In the genomic region with DNA sequence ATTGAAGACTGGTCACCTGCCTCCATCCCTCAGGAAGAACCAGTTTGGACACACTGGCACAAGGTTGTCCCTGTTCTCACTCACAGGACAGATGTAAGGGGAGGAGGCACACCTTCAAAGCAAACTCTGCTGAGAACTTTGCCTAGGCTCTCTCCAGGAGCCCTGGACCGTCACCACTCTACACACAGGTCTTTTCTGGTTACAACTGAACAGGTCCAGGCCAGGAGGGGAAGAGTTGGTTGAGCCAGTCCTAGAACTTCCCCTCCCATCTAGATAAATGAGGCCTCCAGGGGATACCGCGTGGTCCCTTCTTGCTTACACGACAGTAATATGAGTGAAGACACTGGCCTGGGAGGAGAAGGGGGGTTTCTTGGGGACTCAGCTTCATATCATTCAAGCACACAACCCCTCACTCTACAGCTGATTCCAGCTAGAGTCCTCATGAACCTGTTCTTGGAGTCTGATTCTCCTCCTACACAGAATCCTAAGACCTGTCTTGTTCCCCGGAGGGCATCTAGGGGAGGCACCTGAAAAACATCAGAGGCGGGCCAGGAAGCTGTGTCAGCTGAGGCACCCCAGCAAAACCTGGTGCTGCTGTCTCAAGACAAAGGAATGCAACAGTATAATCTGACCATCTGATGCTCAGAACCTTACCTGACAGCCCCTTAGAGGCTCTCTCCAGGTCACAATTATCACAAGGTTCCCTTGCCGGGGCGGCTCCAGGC, we compare ENCODE assay signal across 10 mouse cellular contexts. TPM values are rescaled to one million over a fixed set of nuclear protein-coding genes. Genes with fewer than 3 reads are reported as not detected.
DNase-seq lines count a peak whose midpoint lies in the region; ATAC-seq and TF ChIP-seq lines count a peak whose summit lies in the region.
"Had no signal": no experiment of that assay in that cellular context is flagged by ENCODE, and none has a peak within 500 bp of the region (broad histone marks: within the 10 kb centered on the region; RNA-seq: fewer than 3 reads in every experiment).

No protein-coding gene starts in this region.

- H3K9ac ChIP-seq in heart, embryonic 16.5 days (ENCODE audit: low read length), result peak overlapping the region; percentile 75
- H3K9ac ChIP-seq in embryonic facial prominence, embryonic 14.5 days (ENCODE audit: low read depth, low read length), result no peak overlapping the region; the same call in 1 of the 2 replicates
- no peak overlapping the region for H3K9ac ChIP-seq in hindbrain, embryonic 14.5 days

- no peak for DNase-seq in heart, adult 8-10 months (ENCODE audit: low spot score)
- DNase-seq in embryonic facial prominence, embryonic 14.5 days (ENCODE audit: low spot score), result peak; percentile 71
- peak; percentile 71 for DNase-seq in liver
- no peak for DNase-seq in cerebellum, postnatal 25 days
- no peak for DNase-seq in layer of hippocampus, postnatal 14 days (ENCODE audit: low spot score in 2 of 2)
- DNase-seq in hindbrain, embryonic 14.5 days (ENCODE audit: low spot score), result no peak
- DNase-seq: gastrocnemius, postnatal 10 days had no signal

- peak overlapping the region; percentile 13; the same call in 1 of the 2 replicates for H3K4me2 ChIP-seq in heart, embryonic 16.5 days (ENCODE audit: low read depth, low read length)
- no peak overlapping the region; the same call in 1 of the 2 replicates for H3K4me2 ChIP-seq in embryonic facial prominence, embryonic 14.5 days (ENCODE audit: low read depth, low read length)
- H3K4me2 ChIP-seq in hindbrain, embryonic 14.5 days (replicated peaks), result no peak overlapping the region

- WGBS in heart, embryonic 16.5 days, result 63% methylated on average over 8 of the region's 8 CpGs
- 69% methylated on average over 8 of the region's 8 CpGs for WGBS in embryonic facial prominence, embryonic 14.5 days
- WGBS in hindbrain, embryonic 14.5 days, result 85% methylated on average over 8 of the region's 8 CpGs

- H3K4me1 ChIP-seq in heart, embryonic 16.5 days (ENCODE audit: control insufficient read depth, insufficient read depth, low read length), result peaks cover 48% of the 10 kb centered on the region
- H3K4me1 ChIP-seq in E14TG2a.4 (replicated peaks; ENCODE audit: low read depth, low read length), result peaks cover 49% of the 10 kb centered on the region
- H3K4me1 ChIP-seq in embryonic facial prominence, embryonic 14.5 days (ENCODE audit: control insufficient read depth, insufficient read depth, low read length), result peaks cover 36% of the 10 kb centered on the region
- no peaks in the 10 kb centered on the region; the same call in 1 of the 2 replicates for H3K4me1 ChIP-seq in hindbrain, embryonic 14.5 days (replicated peaks; ENCODE audit: control insufficient read depth, insufficient read depth, low read length)

- H3K36me3 ChIP-seq in heart, embryonic 16.5 days (ENCODE audit: control insufficient read depth, insufficient read depth), result peaks cover 18% of the 10 kb centered on the region
- peaks cover 63% of the 10 kb centered on the region for H3K36me3 ChIP-seq in E14TG2a.4 (ENCODE audit: insufficient read depth, low read length)
- H3K36me3 ChIP-seq in embryonic facial prominence, embryonic 14.5 days (ENCODE audit: control insufficient read depth, insufficient read depth, low read length), result peaks cover 10% of the 10 kb centered on the region; the same call in 1 of the 2 replicates
- H3K36me3 ChIP-seq in hindbrain, embryonic 14.5 days (replicated peaks; ENCODE audit: control insufficient read depth, insufficient read depth), result 0 out of 2 replicates have a peak, but pooled peaks cover 8% of the 10 kb centered on the region

- no peak for ATAC-seq in heart, embryonic 16.5 days (replicated peaks; ENCODE audit: extremely low read depth, insufficient read depth, low FRiP score)
- peak; percentile 14; the same call in 1 of the 2 replicates for ATAC-seq in embryonic facial prominence, embryonic 14.5 days (ENCODE audit: low read depth)
- ATAC-seq in hindbrain, embryonic 14.5 days (ENCODE audit: low FRiP score), result no peak

- no peak overlapping the region for H3K4me3 ChIP-seq in heart, embryonic 16.5 days (ENCODE audit: low read length)
- peak overlapping the region; percentile 29; the same call in 1 of the 2 replicates for H3K4me3 ChIP-seq in E14TG2a.4 (replicated peaks; ENCODE audit: low read length)
- no peak overlapping the region for H3K4me3 ChIP-seq in embryonic facial prominence, embryonic 14.5 days (ENCODE audit: low read depth, low read length)
- no peak overlapping the region for H3K4me3 ChIP-seq in hindbrain, embryonic 14.5 days (replicated peaks; ENCODE audit: low read length)

- H3K27ac ChIP-seq in heart, embryonic 16.5 days (ENCODE audit: low read length), result peak overlapping the region; percentile 98
- H3K27ac ChIP-seq in embryonic facial prominence, embryonic 14.5 days (replicated peaks; ENCODE audit: low read depth, low read length), result peak overlapping the region; percentile 62
- H3K27ac ChIP-seq in hindbrain, embryonic 14.5 days, result no peak overlapping the region

- no peaks in the 10 kb centered on the region for H3K9me3 ChIP-seq in heart, embryonic 16.5 days (replicated peaks; ENCODE audit: control insufficient read depth, low read length)
- no peaks in the 10 kb centered on the region for H3K9me3 ChIP-seq in E14TG2a.4 (ENCODE audit: low read length)
- no peaks in the 10 kb centered on the region for H3K9me3 ChIP-seq in embryonic facial prominence, embryonic 14.5 days (ENCODE audit: control insufficient read depth, low read length)
- no peaks in the 10 kb centered on the region for H3K9me3 ChIP-seq in hindbrain, embryonic 14.5 days (ENCODE audit: control insufficient read depth, low read length)

- H3K27me3 ChIP-seq in heart, embryonic 16.5 days (ENCODE audit: control insufficient read depth, insufficient read depth, low read length), result no peaks in the 10 kb centered on the region
- H3K27me3 ChIP-seq in E14TG2a.4 (ENCODE audit: insufficient read depth, low read length), result peaks cover 5% of the 10 kb centered on the region; the same call in 1 of the 2 replicates
- H3K27me3 ChIP-seq in embryonic facial prominence, embryonic 14.5 days (replicated peaks; ENCODE audit: control insufficient read depth, insufficient read depth, low read length), result no peaks in the 10 kb centered on the region
- H3K27me3 ChIP-seq in hindbrain, embryonic 14.5 days (ENCODE audit: control insufficient read depth, insufficient read depth, low read length), result no peaks in the 10 kb centered on the region

- no peak for TF ChIP-seq CTCF in E14TG2a.4 (conservative IDR thresholded peaks at IDR 0.05; ENCODE audit: low read length)

RNA-seq across cellular contexts. Expression of a gene that starts 4.6 kb away (rescaled TPM):
- 68.4 and 82.9 TPM in 2 replicates for polyA plus RNA-seq in heart, embryonic 16.5 days (2015; fragmentation: Nextera tagmentation; extraction: Ambion mirVana)
- total RNA-seq in heart, adult 8-10 months (2022), result 10 to 100 TPM; 11.0 to 28.2 (median 14.6) TPM
- 16.5 and 20.2 TPM in 2 replicates for polyA plus RNA-seq in embryonic facial prominence, embryonic 14.5 days (2014; fragmentation: Nextera tagmentation; extraction: Ambion mirVana)
- total RNA-seq in layer of hippocampus, postnatal 14 days (2021), result 1 to 10 TPM in 1 of 2 experiments, under 1 TPM in 1; 0.67 to 2.0 TPM
- 2.9 and 4.6 TPM in 2 replicates for polyA plus RNA-seq in hindbrain, embryonic 14.5 days (2014; fragmentation: Nextera tagmentation; extraction: Ambion mirVana)

RNA-seq across cellular contexts. Expression of a gene that starts 7.4 kb away (rescaled TPM):
- 3.7 and 5.7 TPM in 2 replicates for polyA plus RNA-seq in heart, embryonic 16.5 days (2015; fragmentation: Nextera tagmentation; extraction: Ambion mirVana)
- total RNA-seq in heart, adult 8-10 months (2022), result not detected
- polyA plus RNA-seq in embryonic facial prominence, embryonic 14.5 days (2014; fragmentation: Nextera tagmentation; extraction: Ambion mirVana), result 0.71 and 1.4 TPM in 2 replicates
- total RNA-seq in layer of hippocampus, postnatal 14 days (2021), result not detected
- not detected in 2 replicates for polyA plus RNA-seq in hindbrain, embryonic 14.5 days (2014; fragmentation: Nextera tagmentation; extraction: Ambion mirVana)
- total RNA-seq: gastrocnemius, postnatal 10 days; left cerebral cortex, adult 8-10 months had no signal

RNA-seq across cellular contexts. Expression of a gene that starts 28.7 kb away (rescaled TPM):
- 20.2 and 23.5 TPM in 2 replicates for polyA plus RNA-seq in heart, embryonic 16.5 days (2015; fragmentation: Nextera tagmentation; extraction: Ambion mirVana)
- total RNA-seq in heart, adult 8-10 months (2022), result 10 to 100 TPM; 14.7 to 21.3 (median 16.2) TPM
- 30.2 and 36.6 TPM in 2 replicates for polyA plus RNA-seq in embryonic facial prominence, embryonic 14.5 days (2014; fragmentation: Nextera tagmentation; extraction: Ambion mirVana)
- 10 to 100 TPM; 39.2 to 50.4 TPM for total RNA-seq in layer of hippocampus, postnatal 14 days (2021)
- polyA plus RNA-seq in hindbrain, embryonic 14.5 days (2014; fragmentation: Nextera tagmentation; extraction: Ambion mirVana), result 40.5 and 41.8 TPM in 2 replicates

RNA-seq across cellular contexts. Expression of a gene that starts 28.9 kb away (rescaled TPM):
- 13.2 and 13.6 TPM in 2 replicates for polyA plus RNA-seq in heart, embryonic 16.5 days (2015; fragmentation: Nextera tagmentation; extraction: Ambion mirVana)
- 10 to 100 TPM in 1 of 4 experiments, 1 to 10 TPM in 3; 6.8 to 14.7 (median 8.2) TPM for total RNA-seq in heart, adult 8-10 months (2022)
- polyA plus RNA-seq in embryonic facial prominence, embryonic 14.5 days (2014; fragmentation: Nextera tagmentation; extraction: Ambion mirVana), result 13.3 TPM in 2 replicates
- total RNA-seq in layer of hippocampus, postnatal 14 days (2021), result 10 to 100 TPM; 23.2 to 25.7 TPM
- 16.7 and 17.2 TPM in 2 replicates for polyA plus RNA-seq in hindbrain, embryonic 14.5 days (2014; fragmentation: Nextera tagmentation; extraction: Ambion mirVana)

RNA-seq across cellular contexts. Expression of a gene that starts 46.2 kb away (rescaled TPM):
- polyA plus RNA-seq in heart, embryonic 16.5 days (2015; fragmentation: Nextera tagmentation; extraction: Ambion mirVana), result 0.17 and 1.7 TPM in 2 replicates
- under 1 TPM in 1 of 4 experiments, not detected in 3; 0.06 TPM for total RNA-seq in heart, adult 8-10 months (2022)
- polyA plus RNA-seq in embryonic facial prominence, embryonic 14.5 days (2014; fragmentation: Nextera tagmentation; extraction: Ambion mirVana), result 0.08 and 0.54 TPM in 2 replicates
- total RNA-seq in layer of hippocampus, postnatal 14 days (2021), result under 1 TPM; 0.35 to 0.36 TPM
- polyA plus RNA-seq in hindbrain, embryonic 14.5 days (2014; fragmentation: Nextera tagmentation; extraction: Ambion mirVana), result 0.13 TPM in 1 of 2 replicates, not detected in the other
- total RNA-seq: gastrocnemius, postnatal 10 days had no signal

Comparison
In these comparisons a context has a peak if more than half of its experiments do, and no peak if none do; other contexts are left out.
1. DNase-seq: peak in embryonic facial prominence, embryonic 14.5 days (single experiment) and liver (single experiment); none in heart, adult 8-10 months (single experiment), cerebellum, postnatal 25 days (0 of 2), layer of hippocampus, postnatal 14 days (0 of 2) and hindbrain, embryonic 14.5 days (single experiment).